Mouse (Mus musculus): ENCODE results near the gene Gm11232. TPM values are rescaled to one million over a fixed set of nuclear protein-coding genes. Genes with fewer than 3 reads are reported as not detected.

Gm11232 gene
- not detected in 2 replicates for total RNA-seq (2017)

DNA sequence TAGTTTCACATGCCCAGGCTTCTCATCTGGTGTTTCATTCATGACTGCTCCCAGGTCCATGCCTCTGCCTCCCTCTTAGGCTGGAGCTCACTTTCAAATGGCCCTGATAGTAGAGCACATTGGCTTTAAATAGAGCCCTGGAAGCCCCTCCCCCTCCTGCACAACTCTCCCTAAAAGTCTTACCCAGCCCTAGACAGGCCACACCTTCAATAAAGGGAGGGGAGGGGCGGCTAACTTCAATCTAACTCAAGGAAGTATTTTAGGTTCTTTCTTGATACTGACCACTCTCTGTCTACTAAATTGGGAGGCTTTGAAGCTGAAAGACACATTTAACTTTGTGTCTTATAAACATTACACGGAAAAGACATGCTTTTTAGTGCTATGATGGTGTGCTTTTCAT, at the start of gene Gm11232:
TSS of gene Gm11232 (minus strand) at position 101 of the 400 bp plus-strand sequence.
- no peak for ATAC-seq (ENCODE audit: extremely low read depth, insufficient number of reproducible peaks, low FRiP score, poor library complexity, severe bottlenecking)

DNA sequence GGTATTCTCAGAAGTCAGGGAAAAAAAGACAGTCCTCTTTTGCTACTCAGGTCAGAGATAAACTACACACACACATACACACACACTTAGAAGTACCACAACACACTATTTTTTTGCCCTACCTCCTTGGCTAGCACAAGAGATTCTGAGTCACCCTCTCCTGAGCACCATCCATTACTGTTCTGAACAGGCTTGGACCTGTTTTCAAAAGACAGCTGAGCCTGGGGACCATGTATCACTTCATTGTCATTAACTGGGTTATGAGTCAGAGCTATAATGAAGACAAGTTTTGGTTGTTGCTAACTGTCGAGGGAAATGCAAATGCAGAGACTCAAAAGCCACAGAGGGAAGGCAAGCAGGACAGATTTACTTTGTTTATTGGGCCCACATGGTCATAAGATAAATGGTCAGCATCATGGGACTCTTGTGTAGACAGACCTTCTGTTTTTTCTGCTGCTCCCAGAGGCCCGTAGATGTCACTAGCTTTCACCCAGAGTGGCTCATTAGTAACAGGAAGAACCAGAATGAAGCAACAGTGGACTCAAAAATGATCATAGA, 48.3 kb upstream of the Gm11232 start:
- no peak for ATAC-seq (ENCODE audit: extremely low read depth, insufficient number of reproducible peaks, low FRiP score, poor library complexity, severe bottlenecking)

DNA sequence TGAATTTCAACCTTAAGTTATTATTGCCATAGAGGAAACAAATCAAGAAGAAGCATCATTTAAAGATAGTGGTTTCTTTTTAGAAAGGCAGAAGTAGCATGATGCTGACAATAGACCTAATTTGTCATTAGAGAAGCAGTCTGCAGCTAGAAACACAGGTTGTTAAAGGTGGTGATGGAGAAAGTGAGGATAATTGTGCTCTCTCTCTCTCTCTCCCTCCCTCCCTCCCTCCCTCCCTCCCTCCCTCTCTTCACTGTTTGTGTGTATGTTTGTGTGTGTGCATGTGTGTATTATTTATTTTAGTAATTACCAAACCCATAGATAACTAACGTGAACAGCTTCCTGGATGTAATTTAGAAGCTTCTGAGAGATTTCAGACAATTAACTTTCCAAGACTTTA, 7.8 kb upstream of the Gm11232 start:
- ATAC-seq (ENCODE audit: extremely low read depth, insufficient number of reproducible peaks, low FRiP score, poor library complexity, severe bottlenecking) = no peak

DNA sequence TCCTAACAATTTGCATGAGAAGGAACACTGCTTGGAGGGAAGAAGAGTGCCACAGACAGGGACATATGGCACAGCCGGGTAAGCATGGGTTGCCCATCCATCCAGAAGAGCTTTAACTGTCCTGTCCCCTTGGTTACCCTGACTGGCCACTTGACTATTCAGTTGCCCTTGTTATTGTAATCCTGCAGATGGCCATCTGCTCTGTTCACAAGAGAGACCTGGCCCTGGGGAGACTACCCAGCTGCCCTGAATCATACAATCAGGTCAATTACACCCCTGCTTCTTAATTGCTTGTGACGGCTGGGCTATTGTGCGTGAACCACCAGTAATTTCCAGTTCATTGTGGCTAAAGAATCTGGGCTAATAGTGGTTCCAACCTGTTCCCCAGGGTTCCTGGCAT, 7.3 kb upstream of the Gm11232 start:
- ATAC-seq (ENCODE audit: extremely low read depth, insufficient number of reproducible peaks, low FRiP score, poor library complexity, severe bottlenecking) = no peak

DNA sequence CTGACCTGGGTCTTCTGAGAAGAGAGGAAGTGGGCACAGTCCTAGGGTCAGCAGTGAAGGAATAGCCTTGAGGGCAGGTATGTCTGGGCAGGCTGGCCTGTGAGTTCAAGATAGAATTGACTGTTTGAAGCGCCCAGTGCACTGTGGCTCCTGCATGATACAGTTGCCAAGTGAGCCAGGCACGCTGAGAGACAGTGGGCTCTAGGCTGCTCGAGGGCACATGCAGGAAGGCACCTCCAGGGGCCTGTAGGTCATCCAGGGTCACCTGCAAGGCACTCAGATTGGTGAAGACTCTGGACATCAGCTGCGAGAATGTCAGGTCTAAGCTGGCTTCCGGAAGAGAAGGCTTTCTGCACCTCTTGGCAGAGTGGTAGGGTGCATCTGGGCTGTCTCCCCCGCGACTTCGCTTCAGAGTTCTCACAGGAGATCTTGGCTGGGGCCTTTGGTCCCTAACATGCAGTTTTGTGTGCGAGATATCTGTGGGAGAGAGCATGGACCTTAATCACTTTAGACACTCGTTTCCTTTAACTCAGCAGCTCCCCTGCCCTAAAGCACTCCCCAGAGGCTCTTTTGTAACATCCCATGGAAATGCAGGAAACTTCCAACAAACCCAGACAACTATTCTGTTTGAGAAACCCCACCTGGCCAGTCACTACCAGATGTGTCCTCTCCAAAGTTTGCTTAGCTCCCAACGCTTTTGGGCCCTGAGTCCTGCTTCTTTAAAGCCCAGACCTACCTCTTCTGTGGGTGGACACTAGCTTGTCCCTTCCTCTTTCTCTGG, 1.1 kb downstream of the Gm11232 start:
- no peak for ATAC-seq (ENCODE audit: extremely low read depth, insufficient number of reproducible peaks, low FRiP score, poor library complexity, severe bottlenecking)

DNA sequence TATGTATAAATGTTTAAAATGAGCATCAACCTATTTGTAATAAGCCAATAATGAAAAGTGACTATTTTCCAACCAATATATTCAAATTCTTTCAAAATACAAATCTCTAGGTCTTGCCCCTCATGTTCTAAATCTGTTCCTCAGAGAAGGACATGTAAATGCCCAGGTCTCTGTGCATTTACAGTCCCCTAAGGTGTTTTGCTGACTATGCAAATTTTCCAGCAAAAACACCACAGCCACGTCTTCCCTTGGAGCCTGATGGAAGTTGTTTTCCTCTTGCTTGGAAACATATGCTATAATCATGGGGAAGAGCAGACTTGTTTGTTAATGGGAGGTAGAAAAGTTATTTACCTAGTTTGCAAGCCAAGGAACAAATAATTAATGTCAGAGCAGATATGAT, 12.0 kb downstream of the Gm11232 start:
- ATAC-seq (ENCODE audit: extremely low read depth, insufficient number of reproducible peaks, low FRiP score, poor library complexity, severe bottlenecking) = no peak

DNA sequence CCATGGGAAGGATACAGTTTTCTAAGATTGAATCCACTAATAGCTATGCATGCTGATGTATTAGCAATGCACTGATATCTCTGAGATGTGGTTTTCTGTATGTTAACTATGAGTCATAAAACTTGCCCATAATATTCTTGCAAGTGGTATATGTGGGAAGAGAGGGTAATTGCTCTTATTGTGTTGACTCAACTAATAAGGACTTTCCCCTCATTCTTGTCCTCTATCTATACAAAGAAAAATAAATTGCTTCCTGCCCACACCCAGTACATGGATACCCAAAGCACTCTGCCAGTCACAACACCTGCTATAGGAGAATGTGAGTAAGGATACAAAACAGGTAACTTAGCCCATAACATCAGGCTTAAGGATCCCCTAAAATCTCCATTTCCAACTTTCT, 21.2 kb downstream of the Gm11232 start:
- no peak for ATAC-seq (ENCODE audit: extremely low read depth, insufficient number of reproducible peaks, low FRiP score, poor library complexity, severe bottlenecking)

DNA sequence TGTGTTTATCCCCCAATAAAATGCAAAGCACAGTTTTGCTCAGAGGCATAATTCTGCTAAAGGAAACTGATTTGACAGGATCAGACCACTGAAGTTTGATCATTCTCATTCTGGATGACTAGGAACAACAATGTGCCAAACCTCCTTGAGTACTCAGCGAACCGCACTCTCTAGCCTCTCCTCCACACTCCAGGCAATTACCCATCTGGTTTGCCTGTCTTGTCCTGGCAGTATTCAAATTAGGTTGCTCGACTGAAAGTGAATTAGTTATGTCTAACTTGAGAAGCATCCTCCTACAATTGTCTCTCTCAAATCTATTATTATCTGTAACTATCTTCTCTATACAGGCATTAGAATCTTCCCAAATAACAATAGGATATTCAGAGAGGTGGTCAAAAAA, 22.5 kb downstream of the Gm11232 start:
- ATAC-seq (ENCODE audit: extremely low read depth, insufficient number of reproducible peaks, low FRiP score, poor library complexity, severe bottlenecking) = no peak

DNA sequence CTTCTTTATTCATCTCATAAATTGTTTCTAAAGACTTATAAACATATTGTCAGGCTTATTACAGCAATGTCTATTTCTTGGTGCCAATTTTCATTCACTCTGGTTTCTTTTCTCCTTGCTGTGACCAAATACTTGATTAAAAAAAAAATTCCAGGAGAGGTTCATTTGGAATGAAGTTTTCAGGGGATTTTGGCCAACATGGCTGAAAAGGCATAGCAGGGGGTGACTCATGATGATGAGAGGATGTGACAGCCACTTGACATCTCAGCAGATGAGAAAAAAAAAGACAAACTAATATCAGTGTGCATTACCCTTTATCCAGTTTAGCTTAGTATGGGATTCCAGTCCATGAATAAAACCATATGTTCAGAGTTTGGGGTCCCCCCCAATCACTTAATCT, 28.4 kb downstream of the Gm11232 start:
- no peak for ATAC-seq (ENCODE audit: extremely low read depth, insufficient number of reproducible peaks, low FRiP score, poor library complexity, severe bottlenecking)

DNA sequence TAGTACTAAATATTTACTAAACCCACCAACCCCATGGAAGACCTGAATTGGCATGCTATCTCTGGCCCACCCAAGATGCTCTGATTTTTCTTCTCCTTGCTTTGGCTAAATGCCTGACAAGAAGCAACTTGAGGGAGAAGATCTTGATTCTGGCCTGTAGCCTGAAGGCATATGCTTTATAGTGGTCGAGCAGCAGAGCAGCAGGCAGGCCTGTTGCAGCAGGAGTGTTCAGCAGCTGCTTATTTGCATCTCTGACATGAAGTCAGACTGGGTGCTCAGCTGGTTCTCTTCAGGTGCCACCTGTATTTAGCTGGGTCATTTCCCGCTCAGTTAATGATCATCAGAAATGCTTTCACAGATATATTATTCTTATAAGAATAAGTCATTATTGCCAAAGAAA, 30.2 kb downstream of the Gm11232 start:
- no peak for ATAC-seq (ENCODE audit: extremely low read depth, insufficient number of reproducible peaks, low FRiP score, poor library complexity, severe bottlenecking)

DNA sequence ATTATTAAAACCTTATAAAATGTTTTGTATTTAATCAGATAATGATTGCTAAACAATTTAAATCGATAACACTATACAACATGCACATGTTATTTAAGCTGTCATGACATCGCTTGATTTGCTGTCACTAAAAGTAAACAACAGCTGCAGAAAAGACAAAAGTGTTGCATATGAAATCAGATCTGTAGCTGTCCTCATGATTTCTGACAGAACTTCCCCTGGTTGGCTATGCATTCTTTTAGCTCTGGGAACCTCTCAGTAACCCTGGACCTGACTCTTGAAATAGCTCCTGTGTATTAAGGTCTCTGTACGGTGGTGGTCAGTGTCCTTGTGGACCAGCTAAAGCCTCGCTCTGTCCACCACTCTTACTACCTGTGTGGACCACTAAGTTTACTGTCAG, 30.7 kb downstream of the Gm11232 start:
- no peak for ATAC-seq (ENCODE audit: extremely low read depth, insufficient number of reproducible peaks, low FRiP score, poor library complexity, severe bottlenecking)

DNA sequence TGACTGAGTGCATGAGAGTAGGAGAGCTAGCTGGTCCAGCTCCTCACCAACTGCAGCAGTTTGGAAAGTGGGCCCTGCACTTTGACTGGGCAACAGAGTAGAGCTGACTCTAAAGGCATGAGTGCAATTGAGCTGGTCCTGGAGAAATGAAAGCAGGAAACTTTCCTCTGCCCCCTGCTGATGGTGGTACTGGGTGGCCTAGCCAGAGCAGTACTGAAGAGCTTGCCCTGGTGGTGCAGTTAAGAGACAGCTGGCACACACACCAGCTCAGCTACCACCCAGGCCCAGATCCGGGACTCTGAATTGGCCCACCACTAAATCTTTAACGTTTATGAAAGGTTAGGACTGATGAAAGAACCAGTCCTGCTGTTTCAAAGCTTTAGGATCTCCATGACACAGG, 31.9 kb downstream of the Gm11232 start:
- ATAC-seq (ENCODE audit: extremely low read depth, insufficient number of reproducible peaks, low FRiP score, poor library complexity, severe bottlenecking) = no peak

All from neutrophil, adult 5-6 weeks (primary cell).